Mouse (Mus musculus) urinary bladder, postnatal 0 days (tissue): Measurements from ENCODE around the gene Tmed11. TPM values are rescaled to one million over a fixed set of nuclear protein-coding genes. Genes with fewer than 3 reads are reported as not detected.

Experiments
- polyA plus RNA-seq: library from polyadenylated mRNA; unstranded; fragments of >200 nt; fragmentation: Nextera tagmentation; extraction: Ambion mirVana; gene quantifications from 2 replicates; pipeline ENCODE4 v1.2.1, GENCODE M21; 2015

Gene Tmed11
- not detected in 2 replicates for polyA plus RNA-seq

GRCm38 (mm10) chr5:108795263-108795662, at the start of gene Tmed11:
Tmed11 (minus strand) TSS chr5:108795363.

GRCm38 (mm10) chr5:108808750-108809149, 13.6 kb upstream of the Tmed11 start, which contains the start of gene Vmn2r8:
Vmn2r8 (minus strand) TSS chr5:108808850.

GRCm38 (mm10) chr5:108774630-108775306, 20.4 kb downstream of the Tmed11 start, which contains the start of gene Rnf212:
Rnf212 (minus strand) TSS chr5:108774982.

Other genes starting within 250 kb of the Tmed11 start
- 0.34 and 0.49 TPM in 2 replicates for gene Cplx1, start 245.3 kb downstream of the Tmed11 start, polyA plus RNA-seq
- 32.7 and 34.8 TPM in 2 replicates for gene Gak, start 165.6 kb downstream of the Tmed11 start, polyA plus RNA-seq
- 25.8 and 27.1 TPM in 2 replicates for gene Tmem175, start 165.6 kb downstream of the Tmed11 start, polyA plus RNA-seq
- gene Idua, start 135.0 kb downstream of the Tmed11 start, polyA plus RNA-seq = 9.7 and 11.2 TPM in 2 replicates
- 4.4 and 4.5 TPM in 2 replicates for gene Dgkq, start 125.7 kb downstream of the Tmed11 start, polyA plus RNA-seq
- 0.18 and 0.19 TPM in 2 replicates for gene Slc26a1, start 119.8 kb downstream of the Tmed11 start, polyA plus RNA-seq
- gene Fgfrl1, start 103.0 kb downstream of the Tmed11 start, polyA plus RNA-seq = 31.3 and 32.3 TPM in 2 replicates
- gene Rnf212, start 20.4 kb downstream of the Tmed11 start, polyA plus RNA-seq = 17.9 and 19.0 TPM in 2 replicates
- not detected in 2 replicates for gene Vmn2r8, start 13.5 kb upstream of the Tmed11 start, polyA plus RNA-seq
- gene Vmn2r9, start 57.2 kb upstream of the Tmed11 start, polyA plus RNA-seq = not detected in 2 replicates
- gene Vmn2r10, start 211.2 kb upstream of the Tmed11 start, polyA plus RNA-seq = not detected in 2 replicates